In genomic region chr8:10164959-10165358, GRCm38 (mm10) we compare ENCODE assay signal across 16 mouse cellular contexts. TPM values are rescaled to one million over a fixed set of nuclear protein-coding genes. Genes with fewer than 3 reads are reported as not detected.
"Had no signal": no experiment of that assay in that cellular context is flagged by ENCODE, and none has a peak within 500 bp of the region (broad histone marks: within the 10 kb centered on the region; RNA-seq: fewer than 3 reads in every experiment).

No protein-coding gene starts in this region.

- H3K9ac ChIP-seq: liver, embryonic 15.5 days had no signal

- H3K27me3 ChIP-seq: liver, embryonic 15.5 days had no signal

- H3K4me3 ChIP-seq: limb, embryonic 10.5 days; liver, embryonic 15.5 days had no signal

- ATAC-seq: lung, postnatal 0 days; midbrain, embryonic 16.5 days had no signal

- H3K9me3 ChIP-seq: limb, embryonic 10.5 days; liver, embryonic 15.5 days had no signal

- H3K27ac ChIP-seq: limb, embryonic 10.5 days; liver, embryonic 15.5 days had no signal

- H3K4me2 ChIP-seq: liver, embryonic 11.5 days; liver, embryonic 15.5 days had no signal

- H3K4me1 ChIP-seq: limb, embryonic 10.5 days; liver, embryonic 15.5 days had no signal

- DNase-seq: kidney, adult 18-20 months; kidney, postnatal 14 days; layer of hippocampus, adult 9-11 months; lung, adult 2 months; lung, postnatal 36 days; right cerebral cortex, adult 18-20 months; right cerebral cortex, postnatal 25 days; thymus, adult 2 months; thymus, postnatal 25 days had no signal

- H3K36me3 ChIP-seq: limb, embryonic 10.5 days; liver, embryonic 15.5 days had no signal

RNA-seq across cellular contexts. Expression of gene Myo16, which starts 11.2 kb away (rescaled TPM):
- total RNA-seq: megakaryocyte progenitor cell, adult 5-6 weeks had no signal
- polyA plus RNA-seq: small intestine, adult 2 months had no signal
